Mouse (Mus musculus) kidney, adult 2 months (tissue): ENCODE data around the gene Bicra.

ENCODE experiments used
- CTCF ChIP-seq: fragments of 200-500 bp; conservative IDR thresholded peaks from 2 replicates; pipeline ENCODE4 v1.5.1; 2011; ENCODE audit warnings: low read depth, mild to moderate bottlenecking, control low read depth, low read length, moderate library complexity, mixed read lengths; ENCODE audit not compliant: insufficient read depth, insufficient read length
- POLR2A ChIP-seq: fragments of 200-500 bp; IDR thresholded peaks from one replicate; pipeline ENCODE4 v1.6.1; 2011; ENCODE audit warnings: low read depth, low read length, control low read depth

DNA sequence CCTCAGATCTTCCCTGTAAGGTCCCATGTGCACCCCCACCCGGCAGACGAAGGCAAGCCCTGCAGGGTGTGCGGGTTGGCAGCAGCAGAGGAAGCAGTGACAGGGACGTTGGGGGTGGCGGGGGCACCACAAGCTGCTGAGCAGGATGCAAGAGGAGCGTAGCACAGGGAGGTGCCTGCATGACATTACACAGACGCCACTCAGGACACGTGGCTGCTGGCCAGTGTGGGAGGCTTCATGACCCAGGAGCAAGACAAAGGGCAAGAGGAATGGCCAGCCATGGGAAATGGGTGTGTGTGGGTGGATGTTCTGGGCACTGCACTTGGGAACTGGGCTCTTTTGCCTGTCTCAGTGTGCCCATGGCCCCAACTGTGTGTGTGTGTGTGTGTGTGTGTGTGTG is 67.5 kb downstream of the Bicra start:
- TF ChIP-seq CTCF (no peak), POLR2A (no peak)
